Mouse (Mus musculus) Muller cell, postnatal 12 days (primary cell): ENCODE measurements at regions not wholly inside any gene's neighbourhood (a gene's known extent, or its start where the extent isn't known, plus 50 kb on each side); places are given as distances from the start of the nearest gene placed in this dataset.

Experiments used
- DNase-seq: peaks from one replicate; pipeline ENCODE4 v3.0.0-alpha.2; 2015; ENCODE audit errors: inconsistent ontology term

- no peak for DNase-seq
These were observed 2466.1 kb downstream of the Poteg start for GRCm38 (mm10) chr8:29913576-29913975.

DNA sequence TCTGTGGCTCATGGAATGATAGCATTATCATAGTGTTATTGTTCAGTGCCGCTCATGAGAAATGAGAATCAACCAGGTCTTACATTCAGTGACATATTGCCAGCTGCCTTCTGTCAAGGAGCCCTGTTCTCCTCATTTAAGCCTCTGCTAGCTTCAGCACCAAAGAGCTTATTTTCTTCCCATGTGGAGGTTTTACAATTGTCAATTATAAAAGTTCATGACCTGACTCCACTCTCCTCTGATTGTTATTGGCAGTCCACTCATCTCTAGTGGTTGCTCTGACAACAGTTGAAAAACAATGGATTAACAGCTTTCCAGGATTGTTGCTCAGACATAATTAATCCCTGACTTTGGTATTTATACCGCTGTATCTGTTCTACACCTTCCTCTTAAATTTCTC lies 2473.0 kb downstream of the Poteg start:
- peak; percentile 14 for DNase-seq

DNA sequence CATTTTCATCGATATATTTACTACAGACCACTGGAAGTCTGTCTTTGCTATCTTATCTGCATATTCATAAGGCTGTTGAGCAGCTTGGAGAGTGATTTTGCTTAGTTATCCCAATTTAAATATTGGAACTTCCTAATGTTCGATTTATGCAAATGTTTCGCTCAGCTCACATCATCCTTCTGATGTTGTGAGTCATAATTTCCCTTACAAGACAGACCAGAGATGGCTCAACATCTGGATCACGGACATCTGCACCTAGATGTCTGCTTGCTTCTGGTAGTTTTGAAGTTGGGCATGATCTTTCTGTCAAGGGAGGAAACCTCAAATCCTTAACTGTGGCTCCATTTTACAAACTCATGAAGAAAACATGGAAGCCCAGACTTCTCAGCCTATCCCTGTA lies 2480.8 kb downstream of the Poteg start:
- DNase-seq = no peak

DNA sequence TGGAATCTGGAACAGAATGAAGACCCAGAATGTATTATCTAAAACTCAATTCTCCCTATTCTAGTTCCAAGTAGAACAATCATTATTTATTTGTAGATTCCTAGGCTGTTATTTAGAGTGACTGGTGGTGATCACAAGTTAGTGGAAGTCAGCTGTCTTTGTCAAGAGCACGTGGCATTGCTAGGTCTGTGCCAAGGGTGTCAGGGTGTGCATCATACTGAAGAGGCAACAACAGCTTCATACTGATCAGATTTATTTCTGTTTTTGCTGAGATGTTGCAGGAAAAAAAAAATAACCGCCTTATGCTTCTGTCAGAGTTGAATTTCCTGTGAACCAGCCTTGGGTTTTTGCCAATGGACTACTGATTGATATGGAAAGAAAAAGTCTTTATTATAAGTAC lies 2513.9 kb downstream of the Poteg start:
- no peak for DNase-seq

DNA sequence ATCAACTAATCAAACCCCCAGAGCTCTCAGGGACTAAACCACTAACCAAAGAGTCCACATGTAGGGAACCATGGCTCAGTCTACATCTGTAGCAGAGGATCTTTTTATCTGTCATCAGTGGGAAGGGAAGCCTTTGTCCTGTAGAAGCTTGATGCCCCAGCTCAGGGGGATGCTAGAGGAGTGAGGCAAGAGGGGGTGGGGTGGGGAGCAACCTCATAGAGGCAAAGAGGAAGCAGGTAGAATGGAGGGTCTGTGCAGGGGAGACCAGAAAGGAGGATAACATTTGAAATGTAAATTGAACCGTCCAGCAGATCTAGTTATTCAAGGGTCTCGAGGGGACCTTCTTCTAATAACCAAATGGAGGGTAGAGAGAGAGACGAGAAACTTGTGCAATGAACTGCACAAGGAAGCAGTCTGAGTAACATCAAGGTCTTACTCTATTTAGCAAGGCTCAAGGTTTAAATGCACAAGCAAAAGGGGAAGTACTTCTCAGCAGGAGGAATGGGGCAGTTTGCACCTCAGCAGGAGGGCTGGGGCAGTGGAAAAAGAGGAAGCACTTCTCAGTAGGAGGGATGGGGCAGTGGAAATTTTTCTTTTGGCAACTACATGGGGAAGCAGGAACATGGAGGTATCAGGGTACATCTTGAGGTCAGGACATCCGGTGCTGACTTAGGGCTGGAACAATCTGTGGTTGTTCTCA lies 2529.3 kb downstream of the Poteg start:
- DNase-seq = no peak

GRCm38 (mm10) chr8:29978585-29979505 lies 2531.4 kb downstream of the Poteg start:
- DNase-seq = no peak

DNA sequence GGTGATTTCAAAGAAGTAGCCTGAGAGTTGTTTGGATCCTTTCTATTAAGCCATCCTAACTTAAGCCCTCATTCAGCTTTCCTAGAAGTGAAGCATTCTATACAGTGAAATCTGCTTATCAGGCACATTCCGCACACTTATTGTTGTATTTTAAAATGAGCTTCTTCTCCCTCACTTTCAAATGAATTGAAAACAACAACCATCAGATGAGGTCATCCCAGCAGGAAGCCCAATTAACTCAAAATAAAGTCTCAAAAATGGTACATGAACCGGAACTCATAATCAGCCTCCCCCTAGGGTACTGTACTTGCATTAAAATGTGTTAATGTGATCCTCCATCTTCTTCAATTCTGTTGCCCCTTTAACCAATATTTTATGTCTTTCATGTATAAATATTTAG lies 2545.1 kb downstream of the Poteg start:
- peak; percentile 57 for DNase-seq

GRCm38 (mm10) chr8:29999413-29999812 lies 2551.9 kb downstream of the Poteg start:
- no peak for DNase-seq
